Mouse (Mus musculus): ENCODE measurements around the gene Iffo2. TPM values are rescaled to one million over a fixed set of nuclear protein-coding genes. Genes with fewer than 3 reads are reported as not detected.

Iffo2 gene
- total RNA-seq, 2 experiments from 2014 or later = 15.7 to 17.5 TPM

- no peak for TF ChIP-seq CTCF (conservative IDR thresholded peaks at IDR 0.05)
- no peak overlapping the region for H3K4me3 ChIP-seq
- DNase-seq (ENCODE audit: low spot score in 2 of 2) = no peak
- no peak overlapping the region for H3K27ac ChIP-seq
Measured at GRCm38 (mm10) chr4:139650086-139650743, 119.9 kb downstream of the Iffo2 start.

- H3K27ac ChIP-seq = no peak overlapping the region
- no peak overlapping the region for H3K4me3 ChIP-seq
- no peak for DNase-seq (ENCODE audit: low spot score in 2 of 2)
- TF ChIP-seq CTCF (conservative IDR thresholded peaks at IDR 0.05) = no peak
Measured at GRCm38 (mm10) chr4:139650907-139651306, 120.6 kb downstream of the Iffo2 start.

- no peak for TF ChIP-seq CTCF (conservative IDR thresholded peaks at IDR 0.05)
- no peak for DNase-seq (ENCODE audit: low spot score in 2 of 2)
- no peak within 1 kb of the TSS for H3K4me3 ChIP-seq
- H3K27ac ChIP-seq = no peak within 1 kb of the TSS
Measured at GRCm38 (mm10) chr4:139653238-139653637, 122.9 kb downstream of the Iffo2 start, which contains the start of gene Tas1r2. Gene Tas1r2 (plus strand): TSS chr4:139653538.

GRCm38 (mm10) chr4:139661897-139662296, 131.5 kb downstream of the Iffo2 start:
- Histone ChIP-seq H3K27ac (no peak overlapping the region), H3K4me3 (no peak overlapping the region)
- TF ChIP-seq CTCF (conservative IDR thresholded peaks at IDR 0.05) = no peak
- DNase-seq (ENCODE audit: low spot score in 2 of 2) = no peak

- Histone ChIP-seq H3K27ac (no peak overlapping the region), H3K4me3 (no peak overlapping the region)
- DNase-seq (ENCODE audit: low spot score in 2 of 2) = peak in 1 of 2 experiments; percentile 2
- no peak for TF ChIP-seq CTCF (conservative IDR thresholded peaks at IDR 0.05)
Measured at GRCm38 (mm10) chr4:139667632-139668031, 137.3 kb downstream of the Iffo2 start.

GRCm38 (mm10) chr4:139669847-139670246, 139.5 kb downstream of the Iffo2 start:
- DNase-seq (ENCODE audit: low spot score in 2 of 2) = peak; percentile 18 to 60
- TF ChIP-seq CTCF (conservative IDR thresholded peaks at IDR 0.05) = peak; percentile 98
- H3K4me3 ChIP-seq = no peak overlapping the region
- H3K27ac ChIP-seq = no peak overlapping the region

Small RNA genes within 50 kb of the gene (microRNA-seq; reads per million reads assigned to microRNA genes)
- 0 reads per million in 2 experiments for gene Gm25571
- 0.32 to 0.37 reads per million in 2 experiments for gene Mir7020

Other genes with a start within 250 kb of the Iffo2 start
- gene Pqlc2, start 219.8 kb upstream of the Iffo2 start, total RNA-seq (2021) = 10 to 100 TPM; 12.5 to 13.3 TPM
- 10 to 100 TPM; 31.6 to 32.9 TPM for gene Akr7a5, start 219.8 kb upstream of the Iffo2 start, total RNA-seq (2021)
- gene Mrto4, start 178.0 kb upstream of the Iffo2 start, total RNA-seq (2021) = 10 to 100 TPM; 51.5 to 53.6 TPM
- 10 to 100 TPM; 90.8 to 96.6 TPM for gene Emc1, start 178.0 kb upstream of the Iffo2 start, total RNA-seq (2021)
- 100 to 1,000 TPM; 171 to 176 TPM for gene Ubr4, start 177.9 kb upstream of the Iffo2 start, total RNA-seq (2021)
- gene Gm21969, start 72.6 kb downstream of the Iffo2 start, total RNA-seq (2021) = not detected
- gene Aldh4a1, start 92.3 kb downstream of the Iffo2 start, total RNA-seq (2021) = 10 to 100 TPM; 20.1 to 20.2 TPM
- not detected for gene Tas1r2, start 123.0 kb downstream of the Iffo2 start, total RNA-seq (2021)

Measured in layer of hippocampus, adult 2 months (tissue).